Mouse (Mus musculus) adrenal gland, adult (tissue): ENCODE measurements around the gene Ociad2.
"Not testable (repeated sequence)": the region's sequence is repeated elsewhere in the genome, so short reads cannot be mapped to it uniquely, and the experiment has no call there.

Experiments
- DNase-seq, 2 experiments: peaks; one replicate each; pipeline ENCODE4 v3.0.0; 2022 to 2023; ENCODE audit warnings: low spot score in 1 of 2; ENCODE audit not compliant: inconsistent age in 2 of 2

Ociad2 gene

DNA sequence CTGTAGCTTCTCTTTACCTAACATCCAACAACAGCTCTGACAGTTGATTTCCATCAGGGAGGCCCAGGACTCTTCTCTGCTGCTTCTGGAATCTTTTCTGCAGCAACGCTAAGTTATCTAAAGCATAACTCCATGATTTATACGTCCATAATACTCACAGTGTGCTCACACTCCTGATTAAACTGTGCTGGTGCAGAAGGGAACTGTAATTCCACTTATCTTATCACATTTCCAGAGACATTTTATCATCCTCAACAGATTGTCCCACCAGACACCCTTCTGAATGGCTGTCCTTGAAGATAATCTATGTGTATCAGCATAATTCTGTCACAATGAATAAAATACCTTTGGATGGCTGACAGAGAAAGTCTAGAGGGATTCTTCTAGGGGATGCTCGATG is 13.2 kb upstream of the Ociad2 start:
- DNase-seq: no peak

DNA sequence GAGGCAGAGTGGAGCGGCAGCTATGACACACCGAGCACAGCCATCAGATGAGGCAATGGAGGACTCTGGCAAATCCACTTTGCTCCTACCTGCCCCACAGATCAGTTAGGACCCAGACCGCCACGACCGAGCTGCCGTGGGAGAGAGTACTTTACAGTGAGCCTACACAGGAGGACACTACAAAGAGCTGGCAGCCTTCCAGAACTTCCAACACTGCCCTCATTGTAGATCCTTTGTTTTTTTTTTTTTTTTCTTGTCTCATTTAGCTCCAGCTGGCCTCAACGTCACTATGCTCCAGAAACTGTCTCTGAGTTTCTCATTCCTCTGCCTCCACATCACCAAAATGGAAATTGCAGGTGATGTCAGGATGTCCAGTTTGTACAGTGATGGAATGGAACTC is 12.7 kb upstream of the Ociad2 start:
- peak in 1 of 2 experiments; percentile 33 for DNase-seq

DNA sequence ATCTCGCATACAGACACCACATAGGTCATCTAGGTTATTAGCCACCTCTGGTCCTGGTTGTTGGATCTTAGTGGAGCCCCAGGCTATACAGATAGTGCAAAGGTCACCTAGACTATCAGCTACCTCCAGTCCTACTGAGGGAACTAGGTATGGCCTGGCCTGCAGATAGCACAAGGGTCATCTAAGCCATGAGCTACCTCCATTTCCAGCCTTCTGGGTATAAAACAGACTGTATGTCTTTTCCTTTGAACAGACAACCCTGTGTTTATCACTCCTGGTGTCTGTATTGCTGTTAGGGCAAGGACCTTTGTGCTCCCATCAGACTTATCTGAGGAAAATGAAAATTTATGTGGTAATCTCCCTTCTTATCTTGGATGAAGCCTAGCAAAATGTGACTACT is 11.0 kb upstream of the Ociad2 start:
- no peak for DNase-seq

DNA sequence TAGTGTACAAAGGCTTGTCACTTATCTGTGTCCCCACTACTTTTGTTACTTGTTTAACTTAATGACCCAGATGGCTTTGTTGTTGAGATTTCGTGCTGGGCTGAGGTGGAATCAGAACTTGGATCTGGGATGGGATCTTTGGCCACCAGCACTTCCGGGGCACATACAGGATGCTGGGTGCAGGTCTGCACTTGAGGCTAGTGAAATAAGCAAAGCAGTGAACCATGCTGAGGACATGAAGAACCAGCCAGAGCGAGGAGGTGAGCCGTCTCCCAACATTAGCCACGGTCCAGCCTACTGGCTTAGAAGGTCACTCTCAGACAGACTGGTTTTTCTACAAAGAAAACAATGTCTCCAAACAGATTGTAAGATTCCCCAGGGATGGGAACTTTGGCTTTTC is 8.7 kb upstream of the Ociad2 start:
- no peak for DNase-seq

DNA sequence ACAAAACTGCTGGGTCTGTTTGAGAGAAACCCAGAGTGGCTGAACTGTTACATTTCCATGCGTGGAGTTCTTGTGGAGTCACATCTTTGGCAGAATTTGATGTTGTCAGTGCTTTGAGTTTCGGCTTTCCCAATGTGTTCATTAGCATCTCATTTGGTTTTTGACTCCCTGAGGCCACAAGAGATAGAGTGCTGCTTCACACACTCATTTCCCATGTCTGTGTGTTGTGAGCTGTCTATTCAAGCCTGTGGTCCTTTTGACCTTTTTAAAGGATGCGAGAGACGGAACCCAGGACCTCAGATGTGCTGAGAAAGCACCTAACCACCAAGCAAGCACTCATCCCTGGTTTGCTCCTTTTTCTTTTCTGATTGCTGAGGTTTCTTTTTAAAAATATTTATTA is 4.4 kb upstream of the Ociad2 start:
- DNase-seq: no peak

DNA sequence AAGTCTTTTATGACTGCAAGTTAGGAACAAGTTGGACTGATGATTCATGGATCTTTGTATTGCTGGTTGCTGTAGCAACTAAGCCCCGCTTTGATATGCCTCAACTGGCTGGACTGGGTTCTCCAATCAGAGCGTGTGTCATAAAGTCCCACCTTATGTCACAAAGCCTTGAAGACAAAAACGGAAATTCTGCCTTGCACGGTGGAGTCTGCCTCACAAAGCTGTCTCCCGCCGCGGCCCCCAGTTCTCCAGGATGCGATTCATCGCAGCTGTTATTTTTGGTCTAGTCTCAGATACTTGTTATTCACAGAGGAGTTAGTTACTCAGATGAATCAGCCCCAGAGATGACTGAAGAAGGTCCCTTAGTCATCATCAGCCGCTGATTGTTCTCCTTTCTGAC is 3.5 kb upstream of the Ociad2 start:
- peak; percentile 80 to 91 for DNase-seq

DNA sequence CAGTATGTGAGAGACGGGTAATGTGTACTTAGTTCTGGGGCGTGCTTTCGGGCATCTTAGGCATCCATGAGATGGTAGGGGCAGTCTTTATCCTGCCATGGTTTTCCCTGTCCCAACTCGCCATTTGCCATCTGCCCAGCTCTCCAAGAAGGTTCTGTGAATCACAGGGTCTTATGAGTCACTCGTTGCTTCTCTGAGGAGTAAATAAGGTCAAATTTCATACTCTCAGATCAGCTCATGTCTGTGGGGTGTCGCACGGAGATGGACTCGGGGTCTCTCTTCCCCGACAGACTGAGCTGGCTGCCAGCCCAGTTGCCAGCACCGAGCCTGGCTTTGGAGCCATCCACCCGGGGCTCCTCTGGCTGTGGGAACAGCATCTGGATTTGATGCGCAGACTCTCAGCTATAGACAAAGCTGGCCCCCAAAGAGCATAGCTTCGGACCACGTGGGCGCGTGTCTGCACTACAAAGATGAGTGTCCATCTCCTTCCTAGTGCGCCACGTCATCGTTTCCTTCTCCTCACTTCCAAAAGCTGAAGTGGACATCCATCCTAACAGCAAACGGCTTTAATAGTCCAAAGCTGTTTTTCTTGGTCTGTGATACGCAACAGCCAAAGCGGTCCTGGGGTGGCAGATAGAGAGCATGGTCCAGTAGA is 2.0 kb upstream of the Ociad2 start:
- DNase-seq: peak; percentile 31 to 70

DNA sequence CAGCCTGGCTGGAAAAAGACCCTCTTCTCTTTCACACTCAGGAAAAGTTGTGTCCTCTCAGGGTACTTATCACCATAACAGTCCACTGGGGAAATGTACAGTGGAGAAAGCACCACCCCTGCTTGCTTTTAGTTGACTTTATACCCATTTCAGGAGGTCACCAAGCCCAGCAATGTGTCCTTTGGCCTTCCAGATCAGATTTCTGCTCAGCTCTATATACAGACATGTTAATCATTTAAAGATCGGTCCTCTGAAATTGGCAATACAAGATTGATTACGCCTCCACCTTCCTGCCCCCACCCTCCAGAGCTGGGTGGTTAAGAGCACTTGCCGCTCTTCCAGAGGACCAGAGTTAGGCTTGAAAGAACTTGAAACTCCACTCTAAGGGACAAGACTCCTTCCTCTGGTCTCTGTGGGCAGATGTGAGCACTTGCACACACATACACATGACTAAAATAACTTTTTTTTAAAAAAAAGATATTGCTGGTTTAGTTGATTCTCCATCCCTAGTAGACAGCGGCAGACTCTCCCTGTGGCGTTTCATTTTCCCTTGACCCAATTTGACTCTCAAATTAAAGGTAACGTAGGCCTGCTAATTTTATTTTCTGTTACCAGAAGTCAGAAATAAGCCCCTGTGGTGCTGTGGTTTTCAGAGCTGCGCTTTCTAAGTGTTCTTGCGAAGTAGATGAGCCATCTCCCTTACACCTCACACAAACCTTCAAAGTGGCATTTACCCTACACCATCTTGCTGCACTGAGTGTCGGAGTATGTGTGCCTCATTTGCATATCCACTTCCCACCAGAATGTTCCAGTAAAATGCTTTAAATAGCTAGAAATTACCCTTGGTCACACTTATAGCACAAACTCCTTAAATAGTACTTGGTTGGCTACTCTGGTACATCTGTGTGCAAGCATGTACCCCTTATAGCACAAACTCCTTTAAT is 777 bp downstream of the Ociad2 start:
- DNase-seq: no peak

DNA sequence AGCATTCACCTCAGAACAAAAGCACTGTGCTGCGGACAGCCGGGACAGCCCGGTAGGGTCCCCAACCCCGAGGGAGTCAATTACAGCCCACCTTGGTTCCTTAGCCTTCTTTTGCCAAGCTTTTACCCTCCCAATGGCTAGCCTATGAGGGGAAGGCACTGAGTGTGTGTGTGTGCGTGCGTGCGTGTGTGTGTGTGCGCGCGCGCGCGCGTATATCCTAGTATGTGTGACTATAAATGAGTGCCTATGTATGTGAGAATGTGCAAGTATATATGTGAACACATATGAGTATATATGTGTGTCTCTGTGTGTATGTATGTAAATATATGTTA is 2.0 kb downstream of the Ociad2 start:
- no peak for DNase-seq

DNA sequence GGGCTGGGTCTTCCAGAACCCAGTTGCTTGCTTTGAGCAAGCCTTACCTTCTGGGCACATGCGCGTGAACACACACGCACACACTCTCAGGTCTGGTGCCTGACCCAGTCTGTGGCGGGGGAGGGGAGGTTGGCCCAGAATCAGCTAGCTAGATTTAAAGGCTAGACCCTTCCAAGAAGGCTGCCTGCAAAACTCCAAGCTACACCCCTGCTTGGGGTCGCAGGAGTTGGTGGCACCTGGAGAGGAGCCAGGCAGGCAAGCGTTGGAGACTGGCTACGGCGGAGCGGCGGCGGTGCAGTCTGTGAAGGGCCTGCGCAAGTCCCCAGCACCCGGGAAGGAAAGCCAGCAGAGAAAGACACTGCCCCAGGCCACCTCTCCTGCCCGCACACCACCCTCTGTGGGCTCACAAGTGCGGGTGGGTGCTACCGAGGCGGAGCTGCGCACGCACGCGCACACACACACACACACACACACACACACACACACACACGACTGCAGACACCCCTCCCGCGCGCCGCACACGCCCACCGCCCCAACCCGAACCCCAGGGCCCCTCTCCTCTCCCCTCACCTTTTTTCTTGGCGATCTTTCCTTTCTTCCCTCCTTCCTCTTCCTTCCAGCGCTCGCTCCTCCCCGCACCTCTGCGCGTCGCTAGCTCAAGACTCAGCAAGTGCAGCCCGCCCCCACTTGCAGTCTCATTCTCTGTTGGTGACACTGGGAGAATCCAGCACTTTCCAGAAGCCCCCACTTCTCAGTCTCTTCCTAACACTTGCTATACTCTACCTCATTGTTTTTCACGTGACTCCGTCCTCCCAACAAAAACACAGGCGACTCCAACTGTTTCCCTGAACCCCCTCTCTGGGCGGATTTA is 2.6 kb downstream of the Ociad2 start:
- peak; percentile 54 to 78 for DNase-seq

DNA sequence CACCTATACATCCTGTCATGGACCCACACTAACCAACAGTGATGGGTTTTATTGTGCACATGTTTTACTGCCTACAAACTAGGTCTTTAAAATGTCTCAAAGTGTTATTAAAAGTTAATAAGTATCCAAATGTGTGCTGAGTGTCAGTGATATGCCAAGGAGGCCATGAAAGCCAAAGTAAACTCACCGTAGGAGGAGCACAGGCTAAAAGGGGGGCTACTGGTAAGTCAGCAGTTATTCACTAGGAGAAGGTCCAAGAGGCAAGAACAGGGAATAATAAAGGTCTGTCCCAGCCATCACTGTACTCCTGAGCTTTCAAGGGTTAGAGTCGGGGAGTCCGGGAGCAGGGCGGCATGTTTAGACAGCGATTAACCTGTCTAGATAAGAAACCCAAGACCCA is 4.4 kb downstream of the Ociad2 start:
- DNase-seq: no peak

DNA sequence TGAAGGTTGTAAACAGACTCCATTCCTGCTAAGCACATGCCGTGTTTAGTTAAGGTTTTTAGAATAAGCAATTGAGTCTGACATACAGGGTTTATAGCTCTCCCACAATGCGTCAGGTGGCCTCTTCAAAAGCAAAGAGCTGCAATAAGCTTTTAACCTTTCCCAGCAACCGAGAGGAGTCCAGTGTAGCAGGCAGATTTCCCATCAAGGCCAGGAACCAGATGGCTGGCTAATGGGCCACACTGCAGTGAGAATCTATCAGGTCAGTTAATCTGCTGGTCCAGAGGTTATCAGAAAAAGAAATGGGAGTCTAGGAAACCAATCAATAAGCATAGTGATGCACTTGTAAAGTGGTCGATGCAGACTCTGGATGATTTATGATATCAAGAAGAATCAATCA is 9.8 kb downstream of the Ociad2 start:
- peak in 1 of 2 experiments; percentile 62 for DNase-seq

DNA sequence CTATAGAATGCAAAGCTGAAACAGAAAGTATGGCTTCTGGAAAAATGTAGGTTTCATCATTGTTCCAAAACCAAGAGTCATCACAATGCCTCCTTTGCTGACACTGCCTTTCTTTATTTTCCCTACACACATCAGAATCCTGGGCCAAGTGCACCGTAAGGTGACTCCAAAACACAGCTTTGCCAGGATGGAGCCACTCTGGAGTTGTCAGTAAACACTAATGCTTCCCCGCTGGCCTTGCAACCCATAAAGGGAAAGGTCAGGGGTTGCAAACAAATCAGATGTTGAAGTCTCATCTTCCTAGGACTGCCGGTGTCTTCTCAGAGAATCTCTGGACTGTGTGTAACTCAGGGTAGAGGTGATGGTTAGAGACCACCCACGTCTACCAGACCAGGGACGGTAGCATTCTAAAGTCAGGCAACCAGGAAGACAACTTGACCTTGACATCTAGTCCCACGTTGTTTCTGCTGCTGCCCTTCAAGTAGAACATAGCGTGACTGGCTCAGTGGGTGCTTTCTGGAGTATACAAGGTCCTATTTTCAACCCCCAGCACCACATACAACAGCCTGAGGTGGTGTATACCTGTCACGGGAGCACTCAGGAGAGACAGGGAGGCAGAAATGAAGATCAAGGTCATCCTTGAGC is 16.2 kb downstream of the Ociad2 start:
- no peak for DNase-seq

DNA sequence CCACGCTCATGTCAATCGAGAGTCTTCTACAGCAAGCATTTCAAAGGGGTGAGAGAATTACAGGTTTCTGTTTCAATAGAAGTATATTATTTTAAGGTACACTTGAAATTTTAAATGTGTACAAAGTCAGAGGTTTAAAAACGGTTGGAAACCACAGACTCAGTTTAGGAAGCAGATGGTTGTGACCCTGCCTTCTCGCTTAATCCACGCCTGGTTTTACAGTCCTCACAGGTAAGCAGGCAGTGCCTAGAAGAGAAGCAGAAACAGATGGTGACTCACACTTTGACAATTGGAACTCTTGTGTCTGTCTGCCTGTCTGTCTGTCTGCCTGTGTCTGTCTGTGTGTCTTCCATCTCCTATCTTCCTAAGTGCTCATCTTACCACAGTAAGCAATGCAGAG is 17.2 kb downstream of the Ociad2 start:
- no peak for DNase-seq

DNA sequence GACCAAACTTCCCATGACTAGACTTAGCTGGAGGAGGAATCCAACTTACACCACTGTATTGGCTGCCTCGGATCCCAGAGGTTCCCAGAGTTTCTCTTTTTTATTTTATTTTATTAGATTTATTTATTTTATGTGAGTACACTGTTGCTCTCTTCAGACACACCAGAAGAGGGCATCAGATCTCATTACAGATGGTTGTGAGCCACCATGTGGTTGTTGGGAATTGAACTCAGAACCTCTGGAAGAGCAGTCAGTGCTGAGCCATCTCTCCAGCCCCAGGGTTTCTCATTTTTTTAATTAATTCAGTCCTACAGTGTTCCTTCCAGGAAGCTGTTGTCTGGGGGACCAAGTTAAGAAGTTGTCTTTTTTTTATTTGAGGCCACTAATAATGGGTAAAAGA is 18.1 kb downstream of the Ociad2 start:
- DNase-seq: not testable (repeated sequence)

DNA sequence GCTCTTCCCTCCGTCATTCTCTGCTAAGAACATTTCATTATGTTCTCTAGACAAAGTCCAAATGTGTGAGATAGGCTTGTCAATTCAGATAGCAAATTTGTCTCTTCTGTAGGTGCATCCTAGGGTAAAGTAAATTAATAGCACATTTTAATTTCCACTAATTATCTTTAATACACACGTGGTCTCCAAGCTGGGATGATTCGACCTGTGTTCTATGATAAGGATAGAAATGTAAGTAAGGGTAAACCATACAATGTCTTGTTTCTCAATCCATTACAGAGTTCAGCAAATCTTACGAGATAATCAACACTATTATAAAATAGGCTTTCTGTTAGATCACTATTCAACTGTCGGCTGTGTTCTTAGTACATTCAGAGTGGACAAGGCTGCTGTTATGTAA is 21.5 kb downstream of the Ociad2 start:
- no peak for DNase-seq

DNA sequence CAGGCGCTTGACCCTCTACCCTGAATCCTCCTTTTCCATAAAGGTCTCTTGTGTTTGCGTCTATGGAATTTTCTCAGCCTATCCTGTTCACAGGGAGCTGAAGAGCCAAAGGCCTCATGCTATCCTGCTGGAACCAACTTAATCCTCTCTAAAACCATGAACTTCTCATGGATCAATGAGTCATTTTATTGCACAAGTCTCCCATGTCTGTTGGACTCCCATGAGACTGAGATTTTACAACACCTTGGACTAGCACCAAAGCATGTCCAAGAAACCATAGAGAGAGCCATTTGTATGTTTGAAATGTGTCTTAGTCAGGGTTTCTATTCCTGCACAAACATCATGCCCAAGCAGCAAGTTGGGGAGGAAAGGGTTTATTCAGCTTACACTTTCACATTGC is 26.2 kb downstream of the Ociad2 start:
- DNase-seq: peak in 1 of 2 experiments; percentile 70

DNA sequence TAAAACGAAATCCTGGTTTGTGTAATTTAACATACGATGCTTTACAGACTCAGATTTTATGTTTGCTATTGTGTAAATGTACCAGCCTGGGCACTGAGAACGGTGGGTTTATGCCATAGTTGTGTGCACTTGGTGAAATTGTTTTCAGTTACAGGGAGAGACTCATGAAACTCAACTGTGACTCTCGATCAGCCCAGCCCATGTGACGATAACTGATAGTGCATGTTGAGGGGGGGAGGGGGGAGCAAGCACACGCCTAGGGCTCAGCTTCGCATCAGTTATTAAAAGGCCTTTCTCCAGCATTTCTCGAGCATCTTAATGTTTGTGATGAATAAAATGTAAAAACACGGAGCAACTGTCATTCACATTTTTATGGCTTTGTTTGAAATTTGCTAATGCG is 27.2 kb downstream of the Ociad2 start:
- no peak for DNase-seq

DNA sequence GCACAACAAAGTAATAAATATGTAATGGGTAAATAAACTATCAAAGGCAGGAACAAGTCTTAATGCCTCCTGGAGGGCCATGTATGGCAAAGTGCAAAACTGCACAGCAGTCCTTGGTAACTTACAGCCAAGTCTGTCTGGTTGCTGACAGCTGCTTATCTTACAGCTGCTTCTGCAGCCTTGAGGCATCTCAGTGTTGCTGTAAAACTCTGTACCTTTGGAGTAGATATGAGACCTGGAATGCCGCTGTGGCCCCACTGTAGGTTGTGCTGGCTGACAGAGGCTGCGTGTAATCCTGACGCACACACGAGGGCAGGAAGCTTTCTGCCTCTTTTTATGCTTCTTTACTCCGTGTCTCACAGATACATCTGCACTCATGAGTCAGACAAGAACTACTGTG is 29.4 kb downstream of the Ociad2 start:
- DNase-seq: no peak

DNA sequence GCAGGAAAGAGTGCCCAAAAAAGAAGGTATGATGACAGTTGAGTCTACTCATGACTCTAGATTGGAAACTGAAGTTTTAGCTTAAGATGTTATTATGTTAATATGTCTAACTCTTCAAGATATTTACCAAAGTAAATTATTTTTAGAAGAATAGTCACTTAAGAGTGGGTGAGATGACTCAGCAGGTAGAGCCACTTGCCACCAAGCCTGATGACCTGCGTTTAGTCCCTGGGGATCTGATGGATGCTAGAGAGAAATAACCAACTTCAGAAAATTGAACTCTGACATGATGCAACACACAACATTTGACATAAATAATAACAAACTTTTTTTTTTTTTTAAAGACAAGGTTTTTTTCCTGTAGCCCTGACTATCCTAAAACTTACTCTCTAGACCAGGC is 30.4 kb downstream of the Ociad2 start:
- no peak for DNase-seq

DNA sequence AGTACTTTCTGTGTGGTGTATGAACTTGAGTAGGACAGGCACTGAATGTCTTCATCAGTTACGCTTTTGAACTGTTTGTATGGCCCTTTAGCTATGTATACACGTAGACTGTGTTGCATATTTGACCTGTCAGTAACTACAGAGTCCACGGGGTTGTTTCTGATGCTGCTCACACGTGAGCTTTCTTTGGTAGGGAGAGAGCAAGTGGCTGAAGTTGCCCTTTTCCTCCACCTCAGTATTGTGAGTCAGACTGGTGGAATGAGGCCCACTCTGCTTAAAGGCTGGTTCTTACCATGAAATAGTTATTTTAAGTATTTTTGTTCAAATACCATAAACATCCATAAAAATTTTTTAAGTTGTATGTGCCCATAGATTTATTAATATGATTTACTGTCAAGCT is 31.3 kb downstream of the Ociad2 start:
- no peak for DNase-seq
